Mouse (Mus musculus): Measurements from ENCODE around the gene Alox5. TPM values are rescaled to one million over a fixed set of nuclear protein-coding genes. Genes with fewer than 3 reads are reported as not detected.

Gene Alox5
- total RNA-seq, 1 experiment from 2014 or later = 110 TPM

DNA sequence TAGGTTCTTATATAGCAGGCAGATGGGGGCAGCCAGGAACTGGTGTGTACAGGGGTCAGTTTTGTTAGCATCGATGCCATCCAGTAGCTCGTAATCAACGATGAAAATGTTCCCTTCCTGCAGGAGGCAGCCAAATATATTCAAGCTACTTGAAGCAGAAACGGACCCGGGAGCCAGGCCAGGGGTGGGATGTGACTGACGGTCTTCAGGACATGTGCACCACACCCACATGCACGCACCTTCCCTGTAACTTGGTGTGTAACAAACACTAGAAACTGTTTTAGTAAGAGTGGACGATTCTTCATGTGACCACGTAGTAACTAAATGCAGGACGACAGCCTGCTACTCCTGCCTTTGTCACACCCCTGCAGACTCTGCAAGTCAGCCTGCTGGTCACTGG is 40.7 kb downstream of the Alox5 start:
- no peak for ATAC-seq (ENCODE audit: extremely low read depth, insufficient number of reproducible peaks, low FRiP score, poor library complexity, severe bottlenecking)

DNA sequence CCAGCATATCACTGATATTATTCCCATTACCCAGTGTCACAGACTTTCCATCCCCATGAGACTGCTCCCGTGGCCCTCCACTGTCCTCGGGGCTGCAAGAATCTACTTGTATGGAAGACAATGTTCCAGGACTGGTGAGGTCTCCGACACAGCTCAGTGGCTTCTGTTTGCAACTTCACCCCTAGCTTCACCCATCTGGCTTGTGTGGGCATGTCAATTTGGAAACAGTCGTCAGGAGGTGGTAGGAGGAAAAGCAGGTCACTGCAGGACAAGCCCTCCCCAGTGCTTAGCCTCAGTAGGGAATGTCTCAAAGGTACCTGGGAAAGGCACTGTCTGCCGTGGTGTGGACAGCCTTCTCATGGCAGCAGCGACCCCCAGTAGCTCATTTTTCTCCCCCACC is 41.3 kb downstream of the Alox5 start:
- no peak for ATAC-seq (ENCODE audit: extremely low read depth, insufficient number of reproducible peaks, low FRiP score, poor library complexity, severe bottlenecking)

- ATAC-seq (ENCODE audit: extremely low read depth, insufficient number of reproducible peaks, low FRiP score, poor library complexity, severe bottlenecking) = no peak
Measured at GRCm38 (mm10) chr6:116418487-116418886, 42.5 kb downstream of the Alox5 start.

DNA sequence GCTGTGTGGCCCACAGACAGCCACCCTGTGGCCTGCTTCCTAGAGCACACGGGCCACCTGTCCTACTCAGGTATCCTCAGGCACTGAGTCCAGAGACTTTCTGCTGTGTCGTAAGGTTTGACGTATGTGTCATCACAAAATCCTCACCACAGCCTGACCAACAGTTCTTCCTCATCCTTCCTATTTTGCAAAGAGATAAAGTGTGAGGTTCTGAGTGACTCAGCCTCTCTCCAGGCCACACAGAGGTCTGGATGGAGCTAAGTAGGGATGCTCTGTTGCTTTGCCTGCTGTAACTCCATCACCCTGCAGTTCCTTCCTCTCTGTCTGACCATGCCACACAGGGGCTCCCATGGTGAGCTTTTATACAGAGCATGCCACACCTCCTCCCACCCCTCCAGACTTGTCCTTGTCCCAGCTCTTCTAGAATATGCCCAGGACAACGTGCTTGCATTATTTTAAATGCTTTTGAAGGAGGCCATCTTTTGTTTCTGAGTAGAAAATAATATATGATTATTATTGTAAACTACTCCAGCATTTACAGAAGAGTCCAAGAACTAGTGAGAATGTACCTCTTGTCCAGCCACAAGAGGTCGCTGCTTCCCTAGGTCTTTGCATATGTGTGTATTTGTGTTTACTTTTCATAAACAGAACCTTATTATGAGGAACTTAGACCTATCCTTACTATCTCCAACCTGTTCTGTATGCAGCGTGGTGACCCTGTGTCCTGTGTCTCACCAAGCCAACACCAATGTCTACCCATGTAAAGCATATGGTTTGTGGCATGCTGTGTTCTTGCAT is 43.3 kb downstream of the Alox5 start:
- ATAC-seq (ENCODE audit: extremely low read depth, insufficient number of reproducible peaks, low FRiP score, poor library complexity, severe bottlenecking) = peak; percentile 76

DNA sequence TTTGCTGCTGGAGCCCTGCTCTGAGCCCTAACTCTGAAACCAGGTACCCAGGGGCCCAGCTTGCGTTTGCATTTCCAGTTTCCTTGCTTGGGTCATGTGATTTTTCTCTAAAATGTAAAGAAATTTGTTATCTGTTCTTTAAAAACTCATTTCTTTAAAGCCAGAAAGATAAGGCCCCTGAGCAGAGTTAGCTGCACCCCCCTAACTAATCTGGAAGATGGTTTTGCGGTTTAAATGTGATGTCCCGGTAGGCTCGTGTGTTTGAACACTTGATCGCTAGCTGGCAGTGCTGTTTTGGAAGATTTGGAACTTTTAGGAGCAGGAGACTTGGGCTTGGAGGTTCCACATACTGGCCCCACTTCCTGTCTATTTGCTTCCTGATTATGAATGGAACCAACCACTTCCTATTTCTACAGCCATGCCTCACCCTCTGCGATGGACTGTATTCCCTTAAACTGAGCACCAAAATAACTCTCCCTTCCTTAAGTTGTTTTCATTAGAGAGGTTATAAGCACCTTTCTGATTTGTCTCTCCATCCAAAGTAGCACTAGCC is 44.9 kb downstream of the Alox5 start:
- no peak for ATAC-seq (ENCODE audit: extremely low read depth, insufficient number of reproducible peaks, low FRiP score, poor library complexity, severe bottlenecking)

DNA sequence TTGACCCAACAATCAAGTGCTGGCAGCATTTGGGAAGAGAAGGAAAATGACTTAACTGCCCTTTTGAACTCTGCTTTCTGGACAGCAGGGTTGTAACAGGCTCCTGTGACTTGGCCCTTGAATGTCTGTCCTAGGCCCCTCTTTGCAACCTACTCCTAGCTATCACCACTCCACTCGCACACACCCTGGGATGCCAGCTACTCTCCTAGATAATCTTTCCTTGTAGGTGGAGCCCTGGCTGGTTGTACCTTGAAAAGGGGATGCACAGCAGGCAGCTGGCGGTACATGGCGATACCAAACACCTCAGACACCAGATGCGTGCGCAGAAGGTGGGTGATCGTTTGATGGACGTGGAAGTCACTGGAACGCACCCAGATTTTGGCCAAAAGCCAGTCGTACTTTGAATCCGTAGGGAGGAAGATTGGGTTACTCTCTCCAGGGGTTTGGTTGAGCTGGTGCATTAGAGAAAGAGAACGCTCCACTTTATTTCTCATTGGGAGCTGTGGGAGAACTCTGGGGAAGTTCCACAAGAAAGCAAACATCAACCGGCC is 45.8 kb downstream of the Alox5 start:
- no peak for ATAC-seq (ENCODE audit: extremely low read depth, insufficient number of reproducible peaks, low FRiP score, poor library complexity, severe bottlenecking)

DNA sequence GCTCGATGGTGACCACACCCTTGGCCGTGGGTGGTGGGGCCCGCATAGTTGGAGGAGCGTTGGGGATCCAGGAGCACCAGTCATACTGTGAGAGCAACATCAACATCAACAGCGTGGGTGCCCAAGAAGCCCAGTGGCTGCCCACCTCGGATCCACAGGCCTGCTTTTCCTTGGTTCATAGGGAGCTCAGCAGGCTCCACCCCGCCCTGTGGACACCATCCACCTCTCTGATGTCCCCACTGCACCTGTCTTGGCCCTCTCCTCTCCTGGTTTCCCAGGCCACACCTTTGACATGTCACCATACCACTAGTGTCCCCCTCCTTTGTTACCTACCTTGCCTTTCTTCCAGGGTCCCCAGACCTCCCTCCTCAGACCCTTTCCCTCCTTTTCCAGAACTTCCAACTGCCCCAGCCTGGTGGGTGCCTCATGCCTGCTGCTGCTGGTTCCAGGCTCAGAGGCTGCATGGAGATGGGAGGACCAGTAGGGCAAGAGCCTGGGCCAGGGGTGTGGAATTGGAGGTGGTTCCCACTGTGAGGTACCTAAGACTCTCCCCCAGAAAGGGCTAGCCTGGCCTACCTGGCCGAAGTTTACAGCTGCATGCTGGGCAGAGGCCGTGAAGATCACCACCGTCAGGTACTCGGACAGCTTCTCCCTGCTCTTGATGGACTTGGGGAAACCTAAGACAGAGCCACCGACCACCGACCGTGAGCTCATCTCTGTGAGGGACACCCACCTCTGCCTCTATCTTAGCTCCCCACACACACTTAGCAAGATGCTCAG is 48.2 kb downstream of the Alox5 start:
- no peak for ATAC-seq (ENCODE audit: extremely low read depth, insufficient number of reproducible peaks, low FRiP score, poor library complexity, severe bottlenecking)

DNA sequence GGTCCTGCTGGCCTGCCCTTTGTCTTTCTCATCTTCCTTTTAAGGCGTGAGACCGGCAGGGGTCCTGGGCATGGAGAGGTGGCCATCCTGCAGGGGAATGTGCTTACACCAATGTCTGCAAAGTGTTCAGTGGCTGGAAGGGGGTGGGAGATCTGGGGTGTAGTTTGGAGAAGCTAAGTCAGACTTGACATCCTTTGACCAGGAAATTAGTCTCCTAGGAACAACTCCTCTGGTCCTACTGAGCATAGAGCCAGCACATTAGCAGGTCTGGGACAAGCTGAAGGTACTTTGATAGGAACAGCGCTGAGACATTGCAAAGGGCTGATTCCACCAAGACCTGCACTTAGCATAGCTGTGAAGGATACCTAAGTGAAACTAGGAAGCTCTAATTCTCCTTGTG is 49.3 kb downstream of the Alox5 start:
- ATAC-seq (ENCODE audit: extremely low read depth, insufficient number of reproducible peaks, low FRiP score, poor library complexity, severe bottlenecking) = no peak

DNA sequence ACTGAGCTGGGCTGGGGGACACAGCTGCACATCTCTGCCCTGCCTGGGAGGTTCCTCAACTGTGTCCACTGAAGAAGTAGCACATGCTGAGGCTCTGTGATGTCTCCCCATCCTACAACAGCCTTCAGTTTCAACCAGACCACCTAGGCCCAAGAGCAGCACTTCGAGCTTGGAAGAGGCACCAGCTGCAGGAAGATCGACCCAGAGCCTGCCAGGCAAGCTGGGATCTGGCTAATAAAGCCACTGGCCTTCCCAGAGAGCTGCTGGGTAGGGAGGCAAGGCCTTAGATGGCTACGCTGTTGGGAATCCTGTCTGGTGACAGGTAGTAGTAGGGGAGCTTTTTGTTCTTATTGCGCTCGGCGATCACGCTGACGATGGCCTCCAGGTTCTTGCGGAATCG is 50.5 kb downstream of the Alox5 start:
- ATAC-seq (ENCODE audit: extremely low read depth, insufficient number of reproducible peaks, low FRiP score, poor library complexity, severe bottlenecking) = no peak

DNA sequence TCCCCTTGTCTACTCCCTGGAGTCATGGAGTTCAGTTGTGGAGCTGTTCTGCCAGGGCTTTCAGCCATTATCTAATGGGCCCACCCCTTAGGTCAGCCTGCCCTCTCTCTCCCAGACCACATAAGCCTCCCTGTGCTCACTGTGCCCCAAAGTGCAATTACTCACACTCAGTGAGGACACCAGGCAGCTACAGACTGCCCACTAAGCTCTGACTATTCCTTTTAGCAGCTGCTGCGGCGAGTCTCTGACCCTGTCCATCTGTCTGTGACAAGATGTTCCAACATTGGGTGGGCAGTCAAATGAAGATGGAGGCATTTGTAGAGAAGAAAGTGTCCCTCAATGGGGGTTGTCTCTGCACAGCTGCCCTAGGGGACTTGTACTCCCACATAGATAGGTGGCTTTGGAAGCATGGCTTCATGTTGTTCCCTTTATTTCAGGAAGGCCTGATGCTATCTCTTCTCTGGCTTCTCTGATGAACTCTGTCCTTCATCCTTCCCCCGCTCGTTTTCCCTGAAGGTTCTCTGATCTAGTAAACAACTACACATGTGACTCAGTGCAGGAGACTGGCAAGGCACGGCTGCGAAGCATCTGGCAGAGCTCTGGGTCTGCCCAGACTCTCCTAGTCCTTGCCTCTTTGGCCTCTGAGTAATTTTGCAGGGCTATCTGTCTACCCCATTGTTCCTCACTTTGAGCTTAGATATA is 52.9 kb downstream of the Alox5 start:
- no peak for ATAC-seq (ENCODE audit: extremely low read depth, insufficient number of reproducible peaks, low FRiP score, poor library complexity, severe bottlenecking)

DNA sequence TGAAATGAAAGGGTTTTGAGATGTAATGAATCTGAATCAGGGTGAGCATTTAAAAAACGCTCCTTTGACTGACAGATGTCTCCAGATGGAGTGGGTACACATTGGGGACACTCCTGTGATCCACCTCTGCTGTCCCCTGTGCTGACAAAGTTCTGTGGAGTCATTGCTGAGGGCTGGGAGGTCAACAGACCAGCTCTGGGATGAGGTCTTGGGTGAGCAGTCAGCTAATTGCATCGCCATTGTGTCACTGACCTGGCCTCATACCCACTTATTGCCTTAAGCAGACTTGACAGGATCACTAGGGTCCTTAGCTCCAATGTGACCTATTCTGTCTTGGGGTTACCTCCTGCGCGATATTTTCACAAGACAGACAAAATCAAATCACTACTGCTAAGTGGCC is 53.8 kb downstream of the Alox5 start:
- ATAC-seq (ENCODE audit: extremely low read depth, insufficient number of reproducible peaks, low FRiP score, poor library complexity, severe bottlenecking) = no peak

DNA sequence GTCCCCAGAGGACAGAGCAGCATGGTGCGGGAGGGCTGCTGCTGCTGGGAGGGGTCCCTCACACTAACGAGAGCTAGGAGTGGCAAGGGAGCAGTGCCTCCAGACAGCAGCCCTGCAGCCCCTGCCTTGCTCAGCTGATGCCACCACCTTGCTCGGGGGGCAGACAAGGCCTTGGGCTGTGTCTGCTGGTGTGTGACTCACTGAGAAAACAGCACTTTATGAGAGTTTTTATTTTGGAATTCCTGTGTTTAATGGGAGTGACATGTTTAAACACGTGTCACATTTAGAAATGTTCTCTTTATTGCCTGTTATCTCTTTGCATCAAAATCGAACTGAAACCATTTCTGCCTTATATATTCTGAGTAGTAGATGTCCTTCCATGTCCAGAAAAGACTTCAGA is 54.3 kb downstream of the Alox5 start:
- no peak for ATAC-seq (ENCODE audit: extremely low read depth, insufficient number of reproducible peaks, low FRiP score, poor library complexity, severe bottlenecking)

DNA sequence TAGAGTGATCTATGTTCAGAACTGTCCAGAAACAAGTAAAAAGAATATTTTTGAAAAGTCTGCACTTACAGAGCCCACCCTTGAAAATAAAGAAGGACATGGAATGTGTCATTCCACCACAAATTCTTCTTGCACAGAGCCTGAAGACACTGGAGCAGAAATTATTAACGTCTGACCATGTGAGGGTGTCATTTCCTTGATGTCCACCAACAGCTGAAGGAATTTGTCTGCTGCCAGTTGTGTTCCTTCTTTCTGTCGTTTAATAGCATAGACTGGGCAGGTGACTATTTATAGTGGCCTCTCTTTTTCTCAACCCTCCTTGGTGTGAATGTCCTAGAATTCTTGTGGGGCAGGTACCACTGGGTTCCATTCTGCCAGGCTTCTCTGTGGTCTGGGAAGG is 54.8 kb downstream of the Alox5 start:
- ATAC-seq (ENCODE audit: extremely low read depth, insufficient number of reproducible peaks, low FRiP score, poor library complexity, severe bottlenecking) = no peak

GRCm38 (mm10) chr6:116405715-116406114 is 55.3 kb downstream of the Alox5 start:
- ATAC-seq (ENCODE audit: extremely low read depth, insufficient number of reproducible peaks, low FRiP score, poor library complexity, severe bottlenecking) = no peak

DNA sequence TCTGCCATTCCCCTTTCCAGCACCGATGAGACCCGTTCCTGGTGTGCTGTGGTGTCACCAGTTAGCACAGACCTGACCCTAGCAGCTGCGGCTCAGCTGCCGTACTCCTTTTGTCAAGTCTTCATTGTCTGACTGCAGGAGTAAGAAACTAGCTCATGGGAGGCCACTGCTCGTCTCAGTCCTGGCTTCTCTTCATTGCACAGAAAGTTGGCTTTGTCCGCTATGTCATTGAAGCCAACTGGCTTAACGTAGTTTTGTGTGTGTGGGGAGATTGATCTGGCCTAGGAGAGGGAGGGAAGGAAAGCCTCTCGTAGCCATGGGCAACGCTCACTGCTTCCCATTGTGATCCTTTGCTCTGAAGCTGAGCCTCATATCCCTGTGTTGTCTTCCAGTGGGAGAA is 55.7 kb downstream of the Alox5 start:
- ATAC-seq (ENCODE audit: extremely low read depth, insufficient number of reproducible peaks, low FRiP score, poor library complexity, severe bottlenecking) = no peak

DNA sequence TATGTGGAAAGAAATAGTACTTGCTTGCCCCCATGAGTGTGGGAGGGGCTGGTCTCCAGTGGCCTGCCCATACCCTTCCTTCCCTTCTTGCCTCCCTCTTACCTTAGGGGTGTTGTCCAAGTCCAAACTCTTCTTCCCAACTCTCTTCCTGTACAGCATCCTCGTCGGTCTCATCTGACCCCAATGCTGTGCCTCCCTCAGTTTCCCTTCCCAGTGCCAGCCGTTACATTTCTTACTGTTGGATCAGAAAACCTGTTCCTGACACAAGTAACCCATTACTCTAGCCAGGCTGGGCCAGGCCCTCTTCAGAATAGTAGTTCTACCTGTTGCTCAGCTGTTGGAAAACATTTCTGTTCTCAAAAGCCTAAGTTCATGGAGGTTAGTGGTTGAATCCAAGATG is 58.6 kb downstream of the Alox5 start:
- no peak for ATAC-seq (ENCODE audit: extremely low read depth, insufficient number of reproducible peaks, low FRiP score, poor library complexity, severe bottlenecking)

DNA sequence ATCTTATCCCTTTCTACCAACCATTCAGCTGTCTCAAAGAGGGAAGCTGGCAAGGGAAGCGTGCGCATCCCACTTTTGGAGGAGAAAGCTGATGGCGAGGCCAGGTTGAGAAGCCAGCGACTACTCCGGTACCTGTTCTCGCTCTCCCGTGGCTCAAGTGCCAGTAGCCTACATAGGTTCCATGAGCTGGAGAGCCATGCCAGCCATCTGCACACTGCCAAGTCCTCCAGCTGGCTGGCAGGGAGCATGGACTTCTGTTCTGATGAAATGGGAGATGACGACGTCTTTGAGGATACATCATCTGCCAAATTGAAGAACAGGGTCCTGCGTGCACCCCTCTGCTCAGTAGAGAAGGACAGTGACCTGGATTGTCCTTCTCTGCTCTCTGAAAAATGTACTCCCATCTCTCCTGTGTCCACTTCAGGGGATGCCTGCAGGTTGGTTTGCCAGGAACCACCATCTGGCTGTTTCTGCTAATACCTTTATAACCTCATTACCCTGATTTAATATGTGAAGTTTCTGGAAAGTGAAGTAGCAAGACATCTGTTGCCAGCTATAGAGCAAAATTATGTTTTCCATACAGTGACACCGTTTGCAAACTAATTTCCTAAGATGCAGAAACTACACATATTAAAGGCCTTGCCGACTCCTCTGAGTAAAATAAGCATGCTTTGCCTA is 59.1 kb downstream of the Alox5 start:
- no peak for ATAC-seq (ENCODE audit: extremely low read depth, insufficient number of reproducible peaks, low FRiP score, poor library complexity, severe bottlenecking)

DNA sequence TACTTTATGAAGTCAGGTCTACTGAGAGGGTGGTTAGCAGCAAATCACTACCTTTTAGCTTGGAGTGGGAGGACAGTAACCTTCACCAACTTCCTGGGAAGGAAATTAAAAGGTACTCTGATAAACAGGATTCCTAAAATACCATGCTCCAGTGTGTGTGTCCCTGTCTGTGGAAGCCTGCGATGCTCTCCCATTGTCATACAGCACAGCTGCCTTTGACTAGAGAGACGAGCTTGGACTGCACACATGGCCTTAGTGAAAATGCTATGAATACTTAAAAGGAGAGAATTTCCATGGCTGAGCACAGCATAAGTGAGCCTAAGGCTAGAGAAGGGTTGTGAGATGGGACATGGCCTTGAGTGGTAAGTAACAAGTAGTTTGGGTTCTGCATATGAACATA is 62.8 kb downstream of the Alox5 start:
- no peak for ATAC-seq (ENCODE audit: extremely low read depth, insufficient number of reproducible peaks, low FRiP score, poor library complexity, severe bottlenecking)

- no peak for ATAC-seq (ENCODE audit: extremely low read depth, insufficient number of reproducible peaks, low FRiP score, poor library complexity, severe bottlenecking)
Measured at GRCm38 (mm10) chr6:116397621-116398020, 63.4 kb downstream of the Alox5 start.

Data from neutrophil, adult 5-6 weeks (primary cell).